Mouse (Mus musculus) cortical plate, adult 2 months (tissue): ENCODE measurements around the gene Lsamp.

ENCODE experiments used
- CTCF ChIP-seq: fragments of 200-500 bp; IDR thresholded peaks from 2 replicates; pipeline ENCODE4 v1.5.1; 2011; ENCODE audit warnings: mild to moderate bottlenecking, control low read depth, low read length; ENCODE audit not compliant: insufficient read depth; ENCODE audit errors: extremely low read depth
- POLR2A ChIP-seq: fragments of 200-500 bp; IDR thresholded peaks from 2 replicates; pipeline ENCODE4 v1.6.1; 2011; ENCODE audit warnings: mild to moderate bottlenecking, low read length, control low read depth; ENCODE audit not compliant: insufficient read depth; ENCODE audit errors: extremely low read depth

GRCm38 (mm10) chr16:40692292-40692691 is 708.1 kb downstream of the Lsamp start:
- TF ChIP-seq CTCF (no peak), POLR2A (no peak)
